Mouse (Mus musculus) heart, embryonic 15.5 days (tissue): ENCODE measurements around the gene Klhdc8b. TPM values are rescaled to one million over a fixed set of nuclear protein-coding genes. Genes with fewer than 3 reads are reported as not detected.

Source experiments
- ATAC-seq: fragments of 200-750 bp; cut with Nextera tagmentation; replicated peaks from 2 replicates; pipeline ENCODE4 v1.8.0; 2017; ENCODE audit warnings: low read depth, moderate TSS enrichment; ENCODE audit not compliant: insufficient number of reproducible peaks, insufficient read depth, low FRiP score
- H3K27ac ChIP-seq: fragments of 300-500 bp; sonication (generic); 2 replicates; pipeline ENCODE4 v1.5.1; 2015; ENCODE audit warnings: mild to moderate bottlenecking, inconsistent platforms
- H3K27me3 ChIP-seq: fragments of 300-500 bp; sonication (generic); 2 replicates; pipeline ENCODE4 v1.6.1; 2015; ENCODE audit warnings: inconsistent platforms
- H3K36me3 ChIP-seq: fragments of 300-500 bp; sonication (generic); 2 replicates; pipeline ENCODE4 v1.6.1; 2015; ENCODE audit warnings: mild to moderate bottlenecking, inconsistent platforms
- H3K4me1 ChIP-seq: fragments of 300-500 bp; sonication (generic); replicated peaks from 2 replicates; pipeline ENCODE4 v1.6.1; 2015; ENCODE audit warnings: inconsistent platforms
- H3K4me2 ChIP-seq: fragments of 300-500 bp; sonication (generic); 2 replicates; pipeline ENCODE4 v1.6.1; 2015; ENCODE audit warnings: inconsistent platforms, mild to moderate bottlenecking, moderate library complexity
- H3K4me3 ChIP-seq: fragments of 300-500 bp; sonication (generic); 2 replicates; pipeline ENCODE4 v1.5.1; 2015; ENCODE audit warnings: mild to moderate bottlenecking, inconsistent platforms
- H3K9ac ChIP-seq: fragments of 300-500 bp; sonication (generic); 2 replicates; pipeline ENCODE4 v1.6.1; 2015; ENCODE audit warnings: mild to moderate bottlenecking, inconsistent platforms
- H3K9me3 ChIP-seq: fragments of 300-500 bp; sonication (generic); replicated peaks from 2 replicates; pipeline ENCODE4 v1.6.1; 2016; ENCODE audit warnings: inconsistent platforms
- WGBS: fragments of 180-500 bp; shearing (Covaris S2); methylation state at CpG from one replicate; pipeline ENCODE4 v1.1.7; 2015; ENCODE audit warnings: mixed read lengths; 5-methylcytosine and 5-hydroxymethylcytosine counted together
- polyA plus RNA-seq: library from polyadenylated mRNA; unstranded; fragments of >200 nt; fragmentation: Nextera tagmentation; extraction: Ambion mirVana; gene quantifications from 2 replicates; pipeline ENCODE4 v1.2.1, GENCODE M21; 2015

The Klhdc8b gene
- polyA plus RNA-seq, 1 experiment from 2014 or later = 95.7 TPM

DNA sequence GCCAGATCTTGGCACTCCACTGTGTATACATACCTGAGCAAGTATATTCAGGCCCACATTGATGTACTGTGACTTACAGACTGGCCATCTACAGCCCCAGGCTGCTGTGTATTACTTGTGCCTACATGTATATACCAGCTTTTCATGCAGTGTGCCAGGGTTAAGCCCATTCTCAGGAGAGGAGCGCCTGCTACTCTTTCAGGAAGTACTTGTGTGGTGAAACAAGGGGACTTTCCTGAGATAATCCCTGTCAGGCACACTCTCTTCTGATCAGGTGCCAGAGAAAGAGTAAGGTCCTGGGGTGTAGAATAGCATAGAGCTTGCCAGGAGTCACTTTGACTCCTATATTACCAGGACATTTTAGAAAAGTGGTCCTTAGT, 1.5 kb downstream of the Klhdc8b start:
- H3K4me3 ChIP-seq = peak overlapping the region; percentile 87
- H3K4me1 ChIP-seq = peaks cover 21% of the 10 kb centered on the region
- ATAC-seq = no peak
- peaks cover 19% of the 10 kb centered on the region for H3K36me3 ChIP-seq
- H3K4me2 ChIP-seq = peak overlapping the region; percentile 76
- no peaks in the 10 kb centered on the region for H3K27me3 ChIP-seq
- WGBS = 74% methylated on average over 1 of the region's 1 CpGs
- H3K27ac ChIP-seq = peak overlapping the region; percentile 93
- H3K9me3 ChIP-seq = no peaks in the 10 kb centered on the region
- no peak overlapping the region for H3K9ac ChIP-seq

DNA sequence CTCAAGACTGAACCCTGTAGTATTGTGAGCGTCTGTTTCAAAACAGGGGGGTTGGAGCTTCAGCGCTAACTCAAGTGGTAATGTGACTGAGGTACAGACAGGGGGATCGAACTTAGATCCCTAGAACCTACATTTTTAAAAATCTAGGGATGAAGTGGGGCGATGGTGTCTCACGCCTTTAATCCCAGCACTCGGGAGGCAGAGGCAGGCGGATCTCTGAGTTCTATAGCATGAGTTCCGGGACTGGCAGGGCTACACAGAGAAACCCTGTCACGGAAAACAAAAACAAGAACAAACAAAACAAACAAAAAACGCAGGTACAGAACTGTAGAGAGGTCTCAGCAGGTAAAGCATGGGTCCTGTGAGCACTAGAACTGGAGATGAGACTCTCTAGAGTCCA, 4.4 kb downstream of the Klhdc8b start:
- 82% methylated on average over 10 of the region's 10 CpGs for WGBS

DNA sequence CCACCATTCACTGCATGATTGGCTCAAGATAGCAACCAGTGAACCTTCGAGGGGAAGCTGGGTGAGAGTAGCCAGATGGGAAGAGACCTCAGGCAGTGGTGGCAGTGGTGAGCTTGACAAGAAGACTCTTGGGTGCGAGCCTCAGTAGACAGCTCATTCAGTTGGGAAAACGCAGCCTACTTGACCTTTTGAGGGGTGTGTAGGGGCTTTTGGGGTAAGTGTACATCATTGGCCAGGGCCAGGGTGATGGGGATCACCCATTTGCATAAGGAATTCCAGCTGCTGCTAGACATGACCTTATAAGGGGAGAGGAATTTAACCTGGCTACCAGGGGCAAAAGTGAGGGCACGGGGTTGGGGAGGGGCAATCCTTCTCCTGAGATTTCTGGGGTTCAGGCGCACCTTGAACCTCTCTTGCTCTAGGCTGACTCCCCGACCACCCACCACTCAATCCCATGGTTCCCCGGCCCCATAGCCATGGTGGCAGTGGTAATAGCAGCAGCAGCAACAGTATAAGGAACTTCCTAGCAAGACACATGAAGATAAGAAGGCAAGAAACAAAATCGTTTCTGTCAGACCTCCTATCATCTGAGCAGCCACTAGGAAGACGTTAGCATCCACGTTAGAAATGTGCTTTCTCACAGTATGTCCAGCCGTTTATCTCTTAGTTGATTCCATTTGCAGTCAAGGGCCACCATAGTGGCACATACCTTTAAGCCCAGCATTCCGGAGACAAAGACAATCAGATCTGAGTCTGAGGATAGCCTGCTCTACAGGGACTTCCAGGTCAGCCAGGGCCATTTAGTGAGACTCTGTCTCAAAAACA, 5.4 kb downstream of the Klhdc8b start:
- Histone ChIP-seq H3K4me3 (no peak overlapping the region), H3K4me2 (no peak overlapping the region), H3K27me3 (no peaks in the 10 kb centered on the region), H3K27ac (no peak overlapping the region), H3K9ac (no peak overlapping the region), H3K9me3 (no peaks in the 10 kb centered on the region), H3K36me3 (no peaks in the 10 kb centered on the region), H3K4me1 (peaks cover 27% of the 10 kb centered on the region)
- no peak for ATAC-seq
- WGBS = 66% methylated on average over 12 of the region's 12 CpGs

More for the DNA sequence above, 4.4 kb downstream of the Klhdc8b start:
- Histone ChIP-seq H3K4me3 (no peak overlapping the region), H3K4me2 (no peak overlapping the region), H3K4me1 (peaks cover 26% of the 10 kb centered on the region), H3K27ac (no peak overlapping the region), H3K36me3 (no peaks in the 10 kb centered on the region), H3K9me3 (no peaks in the 10 kb centered on the region), H3K27me3 (no peaks in the 10 kb centered on the region), H3K9ac (no peak overlapping the region)
- no peak for ATAC-seq

DNA sequence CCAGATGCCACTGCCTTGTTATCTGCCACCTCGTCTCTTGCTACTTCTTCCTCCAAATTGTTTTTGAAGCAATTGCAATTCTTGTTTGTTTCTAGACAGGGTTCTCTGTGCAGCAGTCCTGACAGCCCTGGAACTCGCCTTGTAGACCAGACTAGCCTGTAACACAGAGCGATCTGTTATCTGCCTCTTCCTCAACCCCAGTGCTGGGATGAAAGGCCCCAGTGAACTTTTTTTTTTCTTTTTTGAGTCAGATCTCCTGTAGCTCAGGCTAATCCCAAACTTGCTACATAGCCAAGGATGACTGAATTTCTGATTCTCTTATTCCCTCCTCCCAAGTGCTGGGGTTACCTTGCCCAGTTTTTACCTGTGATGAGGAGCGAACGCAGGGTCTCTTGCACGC, 7.0 kb downstream of the Klhdc8b start:
- no peak for ATAC-seq
- no peak overlapping the region for H3K27ac ChIP-seq
- no peak overlapping the region for H3K9ac ChIP-seq
- H3K27me3 ChIP-seq = no peaks in the 10 kb centered on the region
- no peak overlapping the region for H3K4me2 ChIP-seq
- no peaks in the 10 kb centered on the region for H3K36me3 ChIP-seq
- WGBS = 82% methylated on average over 6 of the region's 6 CpGs
- no peaks in the 10 kb centered on the region for H3K9me3 ChIP-seq
- peaks cover 37% of the 10 kb centered on the region for H3K4me1 ChIP-seq
- no peak overlapping the region for H3K4me3 ChIP-seq

DNA sequence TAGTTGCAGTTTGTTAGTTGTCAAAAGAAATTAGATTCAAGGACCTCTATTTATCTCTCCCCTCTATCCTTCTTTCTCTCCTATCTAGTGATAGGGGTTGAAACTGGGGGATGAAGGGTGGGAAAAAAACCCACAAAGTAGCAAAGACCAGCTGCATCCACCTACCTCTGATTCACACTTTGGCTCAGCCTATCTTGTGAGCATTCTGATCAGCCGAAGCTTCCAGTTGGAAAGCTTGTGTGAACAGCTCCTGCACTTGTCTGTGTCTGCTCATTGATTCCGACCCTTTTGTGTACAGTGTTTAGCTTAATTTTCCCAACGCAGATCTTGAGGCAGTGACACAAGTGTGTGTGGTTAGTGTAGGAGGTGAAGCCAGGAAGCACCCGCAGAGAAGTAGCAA, 7.9 kb downstream of the Klhdc8b start:
- WGBS = 63% methylated on average over 4 of the region's 4 CpGs
- Histone ChIP-seq H3K4me2 (peak overlapping the region; percentile 94), H3K27ac (peak overlapping the region; percentile 94), H3K27me3 (no peaks in the 10 kb centered on the region), H3K4me3 (no peak overlapping the region), H3K9me3 (no peaks in the 10 kb centered on the region), H3K4me1 (peaks cover 47% of the 10 kb centered on the region), H3K9ac (0 out of 2 replicates have a peak overlapping the region, but pooled peaks have one; percentile 30), H3K36me3 (peaks cover 3% of the 10 kb centered on the region; the same call in 1 of the 2 replicates)
- no peak for ATAC-seq

DNA sequence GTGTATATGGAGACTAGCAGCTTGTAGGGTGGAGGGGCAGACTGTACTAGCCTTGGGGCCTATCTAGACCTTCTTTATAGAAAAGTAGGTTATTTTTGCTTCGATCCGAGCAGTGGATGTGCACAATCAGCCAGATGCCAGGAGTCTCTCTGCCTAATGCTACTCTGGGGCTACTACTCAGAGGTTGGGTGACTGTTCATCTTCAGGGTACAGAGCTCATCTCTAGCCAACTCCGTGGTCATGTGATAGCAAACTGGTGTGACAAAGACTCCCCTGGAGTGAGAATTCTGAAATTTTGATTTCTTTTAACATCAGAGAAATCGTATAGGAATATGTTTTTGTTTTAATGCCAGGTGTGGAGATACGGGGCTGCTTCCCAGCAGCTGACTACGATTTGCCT, 8.5 kb downstream of the Klhdc8b start:
- Histone ChIP-seq H3K27me3 (no peaks in the 10 kb centered on the region), H3K36me3 (peaks cover 8% of the 10 kb centered on the region), H3K4me2 (peak overlapping the region; percentile 94), H3K9ac (peak overlapping the region; percentile 74), H3K27ac (peak overlapping the region; percentile 94), H3K4me1 (peaks cover 47% of the 10 kb centered on the region), H3K4me3 (peak overlapping the region; percentile 70), H3K9me3 (no peaks in the 10 kb centered on the region)
- WGBS = 33% methylated on average over 6 of the region's 6 CpGs
- no peak for ATAC-seq

DNA sequence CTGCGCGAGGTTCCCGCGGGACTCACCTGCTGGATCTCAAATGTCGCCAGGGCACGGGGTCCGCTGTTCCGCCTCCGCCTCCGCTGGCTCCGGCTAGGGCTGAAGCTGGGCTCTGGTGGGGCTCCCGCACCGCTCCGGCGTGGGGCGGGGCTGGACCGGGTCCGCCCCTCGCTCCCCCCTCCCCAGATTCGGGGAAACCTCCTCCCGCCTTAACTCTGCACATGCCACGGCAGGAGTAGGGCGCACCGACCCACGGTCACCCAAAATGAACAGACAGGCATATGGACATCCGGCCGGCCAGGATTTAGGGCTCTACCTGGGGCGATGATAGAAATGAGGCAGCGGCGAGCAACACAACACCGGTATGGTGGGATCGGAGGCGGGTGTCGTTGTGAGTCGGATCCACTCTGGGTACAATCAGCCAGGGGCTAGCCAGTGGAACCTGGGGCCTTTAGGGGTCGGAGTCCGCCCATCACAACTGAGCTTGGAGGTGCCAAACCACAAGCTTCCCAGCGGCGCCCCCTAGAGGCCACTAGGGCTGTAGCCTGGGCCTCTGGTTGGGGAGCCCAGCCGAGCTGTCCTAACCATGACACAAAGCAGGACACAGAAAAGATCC, 9.0 kb downstream of the Klhdc8b start:
- ATAC-seq = peak; percentile 76
- peak overlapping the region; percentile 70 for H3K4me3 ChIP-seq

DNA sequence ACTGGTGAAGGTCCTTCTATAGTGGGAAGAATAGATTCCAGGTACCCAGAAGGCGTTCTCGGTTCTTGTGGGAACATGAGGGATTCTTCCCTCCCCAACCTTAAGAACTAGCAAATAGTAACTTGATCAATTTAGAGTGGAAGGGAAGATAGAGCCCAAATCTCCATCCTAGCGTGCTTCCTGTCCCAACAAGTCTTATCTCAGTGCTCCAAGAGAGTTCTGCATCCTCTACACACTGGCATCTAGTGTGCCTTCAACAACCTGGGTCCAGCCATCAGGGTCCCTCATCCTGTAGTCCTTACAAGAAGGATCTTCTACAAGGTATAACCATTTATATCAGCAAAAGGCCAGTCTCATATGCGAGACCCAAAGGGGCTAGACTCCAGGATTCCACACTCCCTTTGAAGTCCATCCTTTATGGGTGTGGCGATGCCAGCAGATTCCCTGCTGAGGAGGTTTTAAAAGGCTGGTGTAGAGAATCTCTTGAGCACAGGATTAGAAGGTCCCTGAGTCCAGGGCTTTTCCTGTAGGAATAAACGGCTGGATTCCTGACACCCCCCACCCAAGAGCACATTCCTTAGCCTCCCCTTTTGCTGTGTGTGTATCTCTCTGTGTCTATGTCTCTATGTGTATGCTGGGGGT, 9.7 kb downstream of the Klhdc8b start:
- Histone ChIP-seq H3K4me3 (peak overlapping the region; percentile 70), H3K4me1 (peaks cover 47% of the 10 kb centered on the region), H3K27me3 (no peaks in the 10 kb centered on the region), H3K9me3 (no peaks in the 10 kb centered on the region), H3K27ac (peak overlapping the region; percentile 94), H3K9ac (peak overlapping the region; percentile 74), H3K4me2 (peak overlapping the region; percentile 94), H3K36me3 (peaks cover 14% of the 10 kb centered on the region)
- 37% methylated on average over 6 of the region's 6 CpGs for WGBS
- ATAC-seq = no peak

More for the DNA sequence above, 9.0 kb downstream of the Klhdc8b start:
- Histone ChIP-seq H3K9ac (peak overlapping the region; percentile 74), H3K27ac (peak overlapping the region; percentile 94), H3K27me3 (no peaks in the 10 kb centered on the region), H3K36me3 (peaks cover 13% of the 10 kb centered on the region), H3K9me3 (no peaks in the 10 kb centered on the region), H3K4me1 (peaks cover 47% of the 10 kb centered on the region), H3K4me2 (peak overlapping the region; percentile 94)
- 0% methylated on average over 40 of the region's 40 CpGs for WGBS

DNA sequence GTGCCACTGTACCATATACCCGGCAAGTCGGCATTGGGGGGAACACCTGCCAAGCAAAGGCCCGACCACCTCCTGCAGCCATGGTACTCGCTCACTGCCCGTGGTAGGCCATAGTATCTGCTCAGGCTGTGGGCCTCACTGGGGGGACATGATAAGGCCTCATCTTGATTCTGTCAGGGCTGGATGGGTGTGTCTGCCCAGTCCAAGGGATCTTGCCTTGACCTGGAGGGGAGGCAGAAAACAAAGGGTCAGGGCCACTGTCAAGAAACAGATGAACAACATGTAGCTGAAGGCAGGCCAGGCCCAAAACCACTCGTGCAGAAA, 10.2 kb downstream of the Klhdc8b start:
- H3K36me3 ChIP-seq = peaks cover 14% of the 10 kb centered on the region
- H3K4me3 ChIP-seq = peak overlapping the region; percentile 70
- peak overlapping the region; percentile 94 for H3K27ac ChIP-seq
- peaks cover 47% of the 10 kb centered on the region for H3K4me1 ChIP-seq
- H3K4me2 ChIP-seq = peak overlapping the region; percentile 94
- no peaks in the 10 kb centered on the region for H3K27me3 ChIP-seq
- WGBS = 54% methylated on average over 6 of the region's 6 CpGs
- no peak for ATAC-seq
- H3K9ac ChIP-seq = peak overlapping the region; percentile 74
- no peaks in the 10 kb centered on the region for H3K9me3 ChIP-seq

DNA sequence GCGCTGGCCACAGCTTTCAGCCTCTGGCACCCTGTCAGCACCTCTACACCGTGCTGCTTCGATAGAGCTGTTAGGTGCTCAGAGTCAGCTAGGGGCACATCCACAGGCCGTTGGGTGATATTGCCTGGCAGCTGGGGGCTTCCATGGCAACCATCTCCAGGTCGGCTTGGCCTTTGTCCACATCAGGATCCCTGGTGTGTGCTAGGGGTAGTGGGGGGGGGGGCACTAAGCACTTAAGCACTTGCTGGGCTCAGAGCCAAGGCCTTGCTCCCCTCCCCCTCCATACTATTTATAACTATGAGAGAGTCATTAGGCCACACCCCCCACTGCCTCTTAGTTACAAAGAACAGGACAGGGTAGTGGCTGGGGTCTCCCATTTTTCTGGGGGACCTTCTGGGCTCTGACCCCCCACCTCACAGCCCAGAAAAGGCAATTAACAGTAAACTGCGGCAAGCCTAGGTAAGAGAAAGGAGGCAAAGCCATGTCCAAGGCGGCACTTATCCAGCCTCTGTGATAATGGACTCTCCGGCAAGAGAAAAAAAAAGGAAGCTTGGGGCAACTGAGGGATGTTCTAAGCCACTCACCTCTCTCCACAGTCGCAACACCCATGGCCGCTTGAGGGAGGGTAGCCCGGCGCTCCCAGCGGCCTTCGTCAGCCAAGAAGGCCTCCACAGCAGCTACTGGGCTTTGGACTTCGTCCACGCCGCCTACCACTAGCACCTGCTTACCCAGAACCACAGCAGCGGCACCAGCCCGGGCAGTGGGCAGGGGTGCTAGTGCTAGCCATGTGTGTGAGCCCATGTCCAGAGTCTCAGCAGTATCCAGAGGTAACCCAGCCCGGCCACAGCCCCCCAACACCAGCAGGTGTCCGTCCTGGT, 10.8 kb downstream of the Klhdc8b start:
- WGBS = 34% methylated on average over 21 of the region's 21 CpGs
- Histone ChIP-seq H3K9ac (peak overlapping the region; percentile 74), H3K4me2 (peak overlapping the region; percentile 94), H3K36me3 (peaks cover 14% of the 10 kb centered on the region), H3K4me3 (peak overlapping the region; percentile 70), H3K4me1 (peaks cover 47% of the 10 kb centered on the region), H3K27me3 (no peaks in the 10 kb centered on the region), H3K9me3 (no peaks in the 10 kb centered on the region), H3K27ac (peak overlapping the region; percentile 94)
- ATAC-seq = peak; percentile 71

DNA sequence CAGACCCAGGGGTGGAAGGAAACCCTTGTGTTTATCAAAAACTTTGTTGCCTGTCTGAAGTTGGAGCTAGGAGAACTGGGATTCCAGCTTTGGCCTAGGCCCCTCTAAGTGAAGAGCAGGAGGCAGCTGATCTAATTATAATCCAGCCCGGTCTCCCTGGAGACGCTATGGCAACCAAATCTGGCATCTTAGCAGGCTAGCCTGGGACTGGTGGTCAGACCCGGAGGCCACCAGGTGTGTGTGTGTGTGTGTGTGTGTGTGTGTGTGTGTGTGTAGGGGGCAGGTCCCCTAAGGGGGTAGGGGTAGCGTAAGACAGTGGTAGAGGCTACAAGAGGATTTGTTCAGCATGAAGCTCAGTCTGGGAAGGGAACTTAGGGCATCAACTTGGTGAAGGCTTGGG, 11.5 kb downstream of the Klhdc8b start:
- H3K4me3 ChIP-seq = peak overlapping the region; percentile 23
- peak overlapping the region; percentile 94 for H3K4me2 ChIP-seq
- peaks cover 14% of the 10 kb centered on the region for H3K36me3 ChIP-seq
- peaks cover 50% of the 10 kb centered on the region for H3K4me1 ChIP-seq
- peak; percentile 37 for ATAC-seq
- H3K9ac ChIP-seq = peak overlapping the region; percentile 32; the same call in 1 of the 2 replicates
- H3K27me3 ChIP-seq = no peaks in the 10 kb centered on the region
- 34% methylated on average over 4 of the region's 4 CpGs for WGBS
- peak overlapping the region; percentile 94 for H3K27ac ChIP-seq
- no peaks in the 10 kb centered on the region for H3K9me3 ChIP-seq
